Mouse (Mus musculus): ENCODE data around the gene Zbtb20.

Gene Zbtb20

GRCm38 (mm10) chr16:43360838-43361480, 485.3 kb downstream of the Zbtb20 start:
- no peak for DNase-seq (ENCODE audit: low spot score in 2 of 2)

- DNase-seq (ENCODE audit: low spot score in 2 of 2) = no peak
Observed at GRCm38 (mm10) chr16:43362651-43363300, 487.1 kb downstream of the Zbtb20 start.

DNA sequence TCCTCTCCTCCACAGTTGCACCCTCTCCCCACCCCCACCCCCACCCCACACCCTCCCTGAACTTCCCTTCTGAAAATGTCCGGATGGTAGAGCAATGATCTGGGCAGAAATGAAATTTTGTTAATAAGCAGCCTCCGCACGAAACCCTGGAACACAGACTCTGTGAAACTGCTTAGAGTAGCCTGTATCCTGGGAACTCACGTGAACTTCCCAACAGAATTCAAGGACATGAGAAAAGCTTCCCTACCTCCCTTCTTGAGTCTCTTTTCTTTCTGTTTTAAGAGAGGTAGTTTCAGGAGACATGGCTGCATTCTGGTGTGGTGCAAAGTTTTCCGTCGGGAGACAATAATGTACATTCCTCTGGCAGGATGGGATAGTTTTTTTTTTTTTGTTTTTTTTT, 487.6 kb downstream of the Zbtb20 start:
- no peak for DNase-seq (ENCODE audit: low spot score in 2 of 2)

GRCm38 (mm10) chr16:43363751-43364515, 488.3 kb downstream of the Zbtb20 start:
- peak; percentile 13 to 21 for DNase-seq (ENCODE audit: low spot score in 2 of 2)

DNA sequence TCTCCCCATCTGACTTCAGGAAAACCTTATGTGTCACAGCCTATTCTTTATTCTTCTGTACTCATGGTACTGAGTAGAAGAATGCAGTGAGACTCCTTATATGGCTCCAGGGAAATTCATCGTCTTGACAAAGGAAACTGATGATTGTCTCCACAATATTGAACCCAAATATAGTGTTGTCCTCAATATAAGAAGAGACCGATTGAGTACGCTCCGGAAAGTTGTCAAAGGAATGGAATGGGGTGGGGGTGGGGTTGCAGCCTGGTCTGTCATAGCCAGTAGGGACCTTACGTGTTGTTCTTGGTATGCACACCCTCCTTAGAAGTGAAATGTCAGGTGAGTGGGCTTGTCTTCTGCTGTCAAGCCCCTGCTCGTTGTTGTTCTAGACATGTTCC, 488.8 kb downstream of the Zbtb20 start:
- no peak for DNase-seq (ENCODE audit: low spot score in 2 of 2)

DNA sequence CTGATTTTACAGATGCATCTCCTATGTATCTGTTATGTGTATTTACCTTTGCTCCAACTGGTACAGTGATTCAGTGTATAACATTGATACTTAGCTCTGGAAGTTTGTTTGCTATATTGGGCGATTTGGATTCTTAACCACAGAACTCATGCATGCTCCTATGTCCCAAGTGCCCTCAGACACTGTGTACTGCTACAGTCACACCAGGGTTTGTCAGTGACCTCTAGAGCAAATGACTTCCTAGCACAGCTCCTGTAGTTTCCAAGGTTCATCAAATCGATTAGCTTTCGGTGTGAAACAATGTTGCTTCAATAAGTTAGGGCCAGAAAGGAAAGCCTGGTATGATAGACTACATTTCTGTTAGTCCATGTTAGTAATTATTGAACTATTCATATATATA, 489.6 kb downstream of the Zbtb20 start:
- no peak for DNase-seq (ENCODE audit: low spot score in 2 of 2)

DNA sequence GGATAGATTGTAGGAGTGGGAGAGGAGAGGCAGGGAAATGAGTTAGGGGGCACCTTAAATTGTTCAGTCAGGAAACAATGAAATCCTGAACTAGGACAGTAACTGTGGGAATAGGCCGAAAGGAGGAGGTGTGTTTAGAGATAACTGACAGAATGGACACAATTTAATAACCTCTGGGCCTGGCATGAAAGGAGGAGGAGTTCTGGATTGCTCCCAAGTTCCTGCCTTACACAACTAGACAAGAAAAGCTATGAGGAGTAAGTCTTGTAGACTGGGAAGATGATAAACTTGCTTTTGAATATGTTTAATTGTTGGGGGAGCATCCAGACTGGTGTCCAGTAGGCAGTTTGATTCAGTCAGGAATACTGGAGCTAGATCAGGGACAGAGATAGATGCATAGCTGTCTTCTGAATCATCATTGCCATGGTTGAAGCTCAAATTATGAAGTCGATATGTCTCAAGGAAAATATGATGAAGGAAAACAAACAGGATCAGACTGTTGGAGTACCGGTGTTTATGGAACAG, 494.9 kb downstream of the Zbtb20 start:
- DNase-seq (ENCODE audit: low spot score in 2 of 2) = no peak

- DNase-seq (ENCODE audit: low spot score in 2 of 2) = no peak
Observed at GRCm38 (mm10) chr16:43376782-43377181, 501.1 kb downstream of the Zbtb20 start.

DNA sequence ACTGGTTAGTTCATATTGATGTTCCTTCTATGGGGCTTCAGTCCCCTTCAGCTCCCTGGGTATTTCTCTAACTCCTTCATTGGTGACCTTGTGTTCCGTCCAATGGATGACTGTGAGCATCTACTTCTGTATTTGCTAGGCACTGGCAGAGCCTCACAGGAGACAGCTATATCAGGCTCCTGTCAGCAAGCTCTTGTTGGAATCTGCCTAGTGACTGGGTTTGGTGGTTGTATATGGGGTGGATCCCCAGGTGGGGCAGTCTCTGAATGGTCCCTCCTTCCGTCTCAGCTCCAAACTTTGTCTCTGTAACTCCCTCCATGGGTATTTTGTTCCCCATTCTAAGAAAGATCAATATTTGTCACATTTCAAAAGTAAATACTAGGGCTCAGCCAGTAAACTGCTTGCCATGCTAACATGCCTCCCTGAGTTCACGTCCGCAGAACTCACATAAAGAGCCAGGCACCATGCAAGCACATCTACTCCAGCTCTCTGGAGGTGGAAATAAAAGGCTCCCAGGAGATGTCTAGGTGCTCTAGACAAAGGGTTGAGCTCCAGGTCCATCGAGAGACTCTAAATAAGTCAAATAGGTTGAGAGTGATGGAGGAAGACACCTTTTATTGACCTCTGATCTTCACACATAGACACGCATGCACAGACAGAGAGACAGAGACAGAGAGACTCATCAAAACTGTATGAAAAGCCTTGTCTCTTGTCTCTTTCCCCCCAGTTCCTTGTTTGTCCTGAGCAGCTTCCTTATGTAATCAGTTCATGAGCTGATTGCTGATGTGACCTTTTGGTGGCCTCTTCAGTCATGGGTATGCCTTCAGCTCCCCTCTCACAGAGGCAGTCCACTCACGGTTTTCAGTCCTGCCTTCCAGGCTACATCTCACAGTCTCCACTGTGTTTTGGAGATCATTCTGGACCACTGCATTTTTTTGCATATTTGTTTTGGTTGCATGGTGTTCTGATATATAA, 504.0 kb downstream of the Zbtb20 start:
- no peak for DNase-seq (ENCODE audit: low spot score in 2 of 2)

- DNase-seq (ENCODE audit: low spot score in 2 of 2) = no peak
Observed at GRCm38 (mm10) chr16:43381183-43381582, 505.5 kb downstream of the Zbtb20 start.

GRCm38 (mm10) chr16:43383149-43383740, 507.6 kb downstream of the Zbtb20 start:
- no peak for DNase-seq (ENCODE audit: low spot score in 2 of 2)

DNA sequence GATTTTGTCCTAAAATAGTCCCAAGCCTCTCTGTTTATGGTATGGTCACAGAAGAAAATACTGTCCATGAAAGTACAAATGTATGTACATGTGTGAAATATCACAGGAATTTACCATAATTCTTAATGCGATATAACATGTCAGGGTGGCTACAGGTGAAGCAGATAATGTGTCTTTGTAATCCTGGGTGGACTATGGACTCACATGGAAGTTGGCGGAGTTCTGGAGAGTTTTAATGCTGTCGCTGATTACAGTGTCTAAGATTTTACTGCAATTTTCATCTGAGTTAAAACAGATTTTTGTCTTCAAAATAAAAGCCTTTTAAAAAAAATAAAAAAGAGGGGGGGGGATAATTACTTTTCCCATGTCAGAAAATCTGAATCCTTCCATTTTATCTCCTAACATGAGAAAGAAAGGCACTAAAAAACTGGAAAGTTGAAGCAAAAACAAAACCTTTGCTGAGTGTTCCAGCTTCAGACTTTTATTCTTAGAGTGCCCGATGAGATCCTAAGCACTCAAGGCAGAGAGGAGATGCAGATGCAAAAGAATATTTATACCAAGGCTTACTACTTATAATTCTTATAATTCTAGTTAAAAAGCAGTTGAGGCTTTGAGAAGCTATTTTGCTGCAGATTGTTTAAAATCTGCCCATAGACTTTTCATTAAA, 509.4 kb downstream of the Zbtb20 start:
- DNase-seq (ENCODE audit: low spot score in 2 of 2) = no peak

GRCm38 (mm10) chr16:43385620-43386210, 510.0 kb downstream of the Zbtb20 start:
- no peak for DNase-seq (ENCODE audit: low spot score in 2 of 2)

GRCm38 (mm10) chr16:43386426-43386825, 510.7 kb downstream of the Zbtb20 start:
- DNase-seq (ENCODE audit: low spot score in 2 of 2) = no peak

DNA sequence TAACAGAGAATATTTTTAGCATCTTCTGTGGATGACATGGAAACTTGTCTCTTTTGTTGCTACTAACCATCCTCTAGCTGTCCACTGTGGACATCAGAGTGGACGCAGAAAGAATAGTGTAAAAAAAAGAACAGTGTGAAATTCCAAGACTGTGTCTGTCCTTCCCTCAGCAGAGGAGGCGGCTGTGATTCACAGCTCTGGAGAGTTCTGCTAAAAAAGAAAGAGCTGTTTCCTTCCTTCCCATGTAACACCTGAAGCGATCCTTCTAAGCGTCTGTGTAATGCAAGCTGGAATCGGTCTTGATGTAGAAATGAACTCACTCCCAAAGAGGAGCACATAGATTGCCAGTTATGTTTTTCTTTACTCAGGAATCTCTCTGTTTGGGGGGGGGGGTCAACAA, 512.7 kb downstream of the Zbtb20 start:
- DNase-seq (ENCODE audit: low spot score in 2 of 2) = peak in 1 of 2 experiments; percentile 12

GRCm38 (mm10) chr16:43390387-43390786, 514.7 kb downstream of the Zbtb20 start:
- DNase-seq (ENCODE audit: low spot score in 2 of 2) = no peak

DNA sequence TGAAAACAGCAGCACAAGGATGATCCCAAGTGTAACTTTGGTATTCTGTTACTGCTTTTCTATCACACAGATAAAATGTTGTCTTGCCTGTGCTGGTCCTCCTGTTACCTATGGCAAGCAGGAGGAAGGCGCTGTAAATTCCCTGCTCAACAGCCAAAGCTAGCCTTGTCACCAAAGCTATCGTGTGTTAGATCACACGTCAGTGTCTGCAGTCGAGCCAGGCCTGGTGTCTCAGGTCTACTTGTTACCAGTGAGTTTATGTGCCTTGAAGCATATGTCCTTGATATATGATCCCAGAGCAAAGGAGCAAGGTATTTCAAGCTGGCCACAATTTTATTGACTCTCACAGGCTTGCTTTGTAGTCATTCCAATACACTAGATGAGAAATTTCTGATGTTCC, 517.7 kb downstream of the Zbtb20 start:
- DNase-seq (ENCODE audit: low spot score in 2 of 2) = no peak

DNA sequence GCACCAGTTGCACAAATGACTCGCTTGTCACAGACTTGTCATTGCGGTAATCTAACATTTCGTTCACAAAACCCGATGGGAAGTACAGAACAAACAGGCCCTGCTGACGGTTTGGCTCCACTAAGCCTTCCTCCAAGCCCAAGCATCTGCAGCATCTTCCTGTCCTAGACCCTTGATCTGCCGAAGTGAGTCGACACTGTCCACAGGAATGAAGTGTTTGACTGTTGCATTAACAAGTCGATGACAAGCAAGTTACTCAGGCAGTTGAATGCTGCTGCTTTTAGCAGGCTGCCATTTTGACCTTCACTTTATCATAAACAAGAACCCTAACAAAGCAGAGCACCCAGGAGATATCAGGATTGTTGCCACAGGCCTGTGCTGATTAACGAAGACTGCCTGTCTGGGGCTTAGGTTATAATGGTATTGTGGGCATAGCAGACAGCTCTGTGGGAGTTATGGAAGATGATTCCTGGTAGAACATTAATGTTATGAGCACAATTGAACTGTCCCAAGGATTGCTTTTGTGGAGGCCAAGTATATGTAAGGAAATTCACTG, 518.4 kb downstream of the Zbtb20 start:
- no peak for DNase-seq (ENCODE audit: low spot score in 2 of 2)

- DNase-seq (ENCODE audit: low spot score in 2 of 2) = no peak
Observed at GRCm38 (mm10) chr16:43394760-43395159, 519.1 kb downstream of the Zbtb20 start.

Measured in frontal cortex, postnatal 36 days (tissue).